Mouse (Mus musculus) testis, adult 2 months (tissue): ENCODE results near the gene Gm42906.

Experiments
- CTCF ChIP-seq: fragments of 200-500 bp; IDR thresholded peaks from 2 replicates; pipeline ENCODE4 v1.5.1; 2012; ENCODE audit warnings: low read depth, mild to moderate bottlenecking, inconsistent platforms, low read length, moderate library complexity; ENCODE audit not compliant: control insufficient read depth, insufficient read depth, insufficient replicate concordance
- POLR2A ChIP-seq: fragments of 200-500 bp; IDR thresholded peaks from 2 replicates; pipeline ENCODE4 v1.6.1; 2012; ENCODE audit warnings: low read depth, mild to moderate bottlenecking, inconsistent platforms, low read length, moderate library complexity; ENCODE audit not compliant: control insufficient read depth

DNA sequence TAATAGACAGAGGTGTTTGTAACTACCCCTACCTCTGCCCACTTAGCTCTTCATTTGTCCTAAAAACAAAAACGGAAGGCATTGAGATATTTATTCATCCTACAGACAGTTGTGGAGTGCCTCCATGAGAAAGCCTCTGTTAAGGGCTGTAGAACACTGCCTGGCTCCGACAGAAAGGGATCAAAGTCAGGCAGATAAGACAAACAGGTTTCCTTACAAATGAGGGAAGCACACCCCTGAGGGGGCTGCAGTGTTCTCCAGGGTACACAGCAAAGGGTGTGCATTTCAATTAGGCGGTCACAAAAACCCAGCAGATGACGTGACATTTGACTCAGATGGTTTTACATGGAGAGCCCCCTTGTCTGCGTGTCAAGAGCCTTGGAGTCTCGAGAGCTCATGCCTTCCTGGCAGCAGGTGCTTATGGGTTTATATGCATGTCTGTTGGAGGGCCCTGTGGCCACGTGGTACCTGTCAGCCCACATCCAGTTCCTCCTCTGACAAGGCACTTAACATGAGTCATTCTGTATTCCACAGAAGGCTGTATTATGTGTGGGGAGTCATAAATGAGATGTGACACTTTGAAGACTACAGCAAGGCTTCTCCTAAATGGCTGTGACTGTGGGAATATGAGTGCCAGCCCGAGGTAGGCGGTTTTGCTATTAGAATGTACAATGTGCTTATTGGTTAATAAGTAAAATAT, 323.5 kb downstream of the Gm42906 start:
- TF ChIP-seq CTCF (no peak), POLR2A (no peak)
